Mouse (Mus musculus): Measurements from ENCODE around the gene Pkp4. TPM values are rescaled to one million over a fixed set of nuclear protein-coding genes. Genes with fewer than 3 reads are reported as not detected.

Pkp4 gene
- total and polyA plus RNA-seq, 3 experiments, result not detected

DNA sequence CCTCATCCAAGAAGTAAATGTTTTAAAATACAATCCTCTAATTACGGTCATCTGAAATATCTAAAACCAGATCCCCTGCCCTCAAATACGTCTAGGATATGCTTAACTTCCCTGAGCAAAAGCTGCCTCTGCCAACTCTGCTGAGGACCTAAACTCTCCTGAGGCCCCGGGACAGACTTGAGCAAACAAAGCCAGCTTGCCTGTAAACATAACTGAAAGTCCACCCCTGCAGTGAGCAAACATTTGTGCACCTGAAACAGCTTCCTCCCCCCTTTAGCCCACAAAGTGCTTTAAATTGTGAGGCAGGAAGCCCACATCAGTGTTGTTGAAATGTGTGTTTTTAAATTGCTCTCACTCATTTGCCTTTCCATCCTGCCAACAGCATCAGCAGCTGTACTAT lies 193.2 kb downstream of the Pkp4 start:
- H3K79me2 ChIP-seq (ENCODE audit: control insufficient read depth, insufficient read depth, low read length, poor library complexity), result no peaks in the 10 kb centered on the region
- TF ChIP-seq KAT2A (conservative IDR thresholded peaks at IDR 0.05; ENCODE audit: low read depth, low read length) (no peak), UBTF (IDR thresholded peaks at IDR 0.05; ENCODE audit: borderline replicate concordance, insufficient read depth, low read depth, low read length) (no peak), RAD21 (IDR thresholded peaks at IDR 0.05; ENCODE audit: low read depth, low read length) (no peak), NRF1 (IDR thresholded peaks at IDR 0.05; ENCODE audit: insufficient read depth, low read depth, low read length, poor library complexity, severe bottlenecking) (no peak), ELF1 (IDR thresholded peaks at IDR 0.05; ENCODE audit: low read depth, low read length) (no peak), POLR2A (IDR thresholded peaks at IDR 0.05; ENCODE audit: control insufficient read depth in 1 of 2, insufficient read depth in 1 of 2, low read depth in 1 of 2, low read length in 2 of 2, poor library complexity in 1 of 2) (no peak), POLR2AphosphoS2 (IDR thresholded peaks at IDR 0.05; ENCODE audit: low read length) (no peak), ZKSCAN1 (IDR thresholded peaks at IDR 0.05; ENCODE audit: low read depth, low read length) (no peak), CHD2 (IDR thresholded peaks at IDR 0.05; ENCODE audit: low read length) (no peak), E2F4 (IDR thresholded peaks at IDR 0.05; ENCODE audit: borderline replicate concordance, low read depth, low read length) (no peak), NELFE (IDR thresholded peaks at IDR 0.05; ENCODE audit: low read depth, low read length) (no peak), POLR2AphosphoS5 (IDR thresholded peaks at IDR 0.05; ENCODE audit: borderline replicate concordance, low read depth, low read length) (no peak), CTCF (IDR thresholded peaks at IDR 0.05 in 2 of 3, conservative IDR thresholded peaks at IDR 0.05 in 1 of 3; ENCODE audit: control insufficient read depth in 1 of 3, insufficient read depth in 1 of 3, low read depth in 2 of 3, low read length in 3 of 3, poor library complexity in 1 of 3, severe bottlenecking in 1 of 3) (no peak), RCOR1 (IDR thresholded peaks at IDR 0.05; ENCODE audit: low read depth, low read length) (no peak), ZMIZ1 (IDR thresholded peaks at IDR 0.05; ENCODE audit: low read depth, low read length) (no peak)
- DNase-seq (ENCODE audit: low read depth, low spot score), result no peak
- no peak overlapping the region for H3K9ac ChIP-seq (ENCODE audit: control insufficient read depth, low read depth, low read length, poor library complexity, severe bottlenecking)
- H3K4me3 ChIP-seq (ENCODE audit: control insufficient read depth in 1 of 2, insufficient read depth in 1 of 2, low read depth in 2 of 2, low read length in 2 of 2), result no peak overlapping the region
- no peaks in the 10 kb centered on the region for H3K36me3 ChIP-seq (ENCODE audit: control insufficient read depth in 1 of 2, insufficient read depth in 2 of 2, low read length in 2 of 2)
- no peaks in the 10 kb centered on the region for H3K9me3 ChIP-seq (replicated peaks; ENCODE audit: insufficient read depth, low read length)
- no peaks in the 10 kb centered on the region for H3K4me1 ChIP-seq (ENCODE audit: control insufficient read depth in 1 of 2, insufficient read depth in 2 of 2, low read length in 2 of 2)
- H3K27ac ChIP-seq (ENCODE audit: control insufficient read depth, low read depth, low read length), result no peak overlapping the region
- H3K27me3 ChIP-seq (ENCODE audit: control insufficient read depth in 1 of 2, insufficient read depth in 2 of 2, low read length in 2 of 2), result no peaks in the 10 kb centered on the region

GRCm38 (mm10) chr2:59355531-59356289 lies 195.1 kb downstream of the Pkp4 start:
- TF ChIP-seq SMC3 (IDR thresholded peaks at IDR 0.05; ENCODE audit: low read depth, low read length), result no peak
- no peak for TF ChIP-seq TAL1 (IDR thresholded peaks at IDR 0.05; ENCODE audit: low read length)
- no peak for TF ChIP-seq POLR2AphosphoS2 (IDR thresholded peaks at IDR 0.05; ENCODE audit: low read length)
- TF ChIP-seq EP300 (IDR thresholded peaks at IDR 0.05; ENCODE audit: low read depth in 1 of 2, low read length in 2 of 2), result no peak
- TF ChIP-seq HCFC1 (IDR thresholded peaks at IDR 0.05; ENCODE audit: low read depth, low read length), result no peak
- no peak for TF ChIP-seq GATA1 (IDR thresholded peaks at IDR 0.05; ENCODE audit: low read depth, low read length)
- TF ChIP-seq MYB (IDR thresholded peaks at IDR 0.05; ENCODE audit: low read depth, low read length), result no peak
- Histone ChIP-seq H3K9me3 (replicated peaks; ENCODE audit: insufficient read depth, low read length) (no peaks in the 10 kb centered on the region), H3K4me3 (ENCODE audit: control insufficient read depth in 1 of 2, insufficient read depth in 1 of 2, low read depth in 2 of 2, low read length in 2 of 2) (no peak overlapping the region), H3K27me3 (ENCODE audit: control insufficient read depth in 1 of 2, insufficient read depth in 2 of 2, low read length in 2 of 2) (no peaks in the 10 kb centered on the region), H3K4me1 (ENCODE audit: control insufficient read depth in 1 of 2, insufficient read depth in 2 of 2, low read length in 2 of 2) (no peaks in the 10 kb centered on the region), H3K79me2 (ENCODE audit: control insufficient read depth, insufficient read depth, low read length, poor library complexity) (no peaks in the 10 kb centered on the region), H3K36me3 (ENCODE audit: control insufficient read depth in 1 of 2, insufficient read depth in 2 of 2, low read length in 2 of 2) (no peaks in the 10 kb centered on the region), H3K27ac (ENCODE audit: control insufficient read depth, low read depth, low read length) (no peak overlapping the region), H3K9ac (ENCODE audit: control insufficient read depth, low read depth, low read length, poor library complexity, severe bottlenecking) (no peak overlapping the region)
- DNase-seq (ENCODE audit: low read depth, low spot score), result no peak
